Mouse (Mus musculus) liver, embryonic 14.5 days (tissue): ENCODE results near the gene Aldoc.

Experiments
- CTCF ChIP-seq: IDR thresholded peaks from 2 replicates; pipeline ENCODE4 v1.5.1; 2016; ENCODE audit warnings: antibody characterized with exemption, low read depth, control low read depth
- EP300 ChIP-seq: IDR thresholded peaks from 2 replicates; pipeline ENCODE4 v1.6.1; 2016; ENCODE audit warnings: antibody characterized with exemption, low read depth

DNA sequence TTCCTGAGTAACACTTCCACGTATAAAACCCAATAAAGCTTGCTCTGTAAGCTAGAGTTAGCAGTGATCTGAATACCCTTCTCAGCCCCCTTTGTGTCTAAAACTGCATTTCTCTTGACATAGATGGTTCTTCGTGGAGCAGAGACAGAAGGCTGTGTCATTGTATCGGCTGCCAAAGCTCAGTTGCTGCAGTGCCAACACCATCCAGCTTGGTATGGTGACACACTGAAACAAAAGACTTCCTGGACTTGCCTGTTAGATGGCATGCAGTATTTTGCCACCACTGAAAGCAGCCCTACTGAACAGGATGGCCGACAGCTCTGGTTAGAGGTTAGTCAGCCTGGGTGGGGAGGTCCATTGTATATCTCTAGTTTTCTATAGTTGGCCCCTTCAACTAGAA, 43.2 kb upstream of the Aldoc start:
- TF ChIP-seq CTCF (no peak), EP300 (no peak)
